Comparison of ENCODE assay signal across 27 mouse cellular contexts in genomic region chr6:115274705-115275104, GRCm38 (mm10). TPM values are rescaled to one million over a fixed set of nuclear protein-coding genes. Genes with fewer than 3 reads are reported as not detected.
"Had no signal": no experiment of that assay in that cellular context is flagged by ENCODE, and none has a peak within 500 bp of the region (broad histone marks: within the 10 kb centered on the region; RNA-seq: fewer than 3 reads in every experiment).

No protein-coding gene starts in this region.

- H3K9me3 ChIP-seq: liver, embryonic 13.5 days; megakaryocyte, embryonic 14.5 days; midbrain, embryonic 10.5 days; neural tube, embryonic 12.5 days; neural tube, embryonic 15.5 days; stomach, embryonic 15.5 days had no signal

- H3K27ac ChIP-seq: liver, embryonic 13.5 days; midbrain, embryonic 10.5 days; neural tube, embryonic 12.5 days; neural tube, embryonic 15.5 days; stomach, embryonic 15.5 days had no signal

- H3K4me2 ChIP-seq: liver, embryonic 13.5 days; neural tube, embryonic 12.5 days; neural tube, embryonic 15.5 days; stomach, embryonic 15.5 days had no signal

- H3K4me3 ChIP-seq: liver, embryonic 13.5 days; megakaryocyte, embryonic 14.5 days; midbrain, embryonic 10.5 days; neural tube, embryonic 12.5 days; neural tube, embryonic 15.5 days; stomach, embryonic 15.5 days had no signal

- H3K4me1 ChIP-seq: liver, embryonic 13.5 days had no signal

- H3K27me3 ChIP-seq: liver, embryonic 13.5 days; neural tube, embryonic 12.5 days; neural tube, embryonic 15.5 days; stomach, embryonic 15.5 days had no signal

- H3K36me3 ChIP-seq: liver, embryonic 13.5 days; midbrain, embryonic 10.5 days; neural tube, embryonic 12.5 days; stomach, embryonic 15.5 days had no signal

- ATAC-seq: inflammation-experienced regulatory T-cells, adult 6 months; intestine, embryonic 16.5 days had no signal

- DNase-seq: kidney, adult 18-20 months; kidney, adult 9 months; kidney, postnatal 25 days; liver, embryonic 13.5 days; lung, postnatal 36 days; midbrain, embryonic 14.5 days; retina, postnatal 1 day; right cerebral cortex, postnatal 25 days; spleen, adult 18-20 months; thymus, postnatal 25 days had no signal

- H3K9ac ChIP-seq: liver, embryonic 13.5 days; neural tube, embryonic 12.5 days; neural tube, embryonic 15.5 days; stomach, embryonic 15.5 days had no signal

RNA-seq across cellular contexts. Expression of gene Timp4, which starts 22.7 kb away (rescaled TPM):
- total RNA-seq: liver, adult 2 months had no signal
- polyA plus RNA-seq: liver, adult 2 months; liver, embryonic 16.5 days had no signal

RNA-seq across cellular contexts. Expression of gene Gm17482, which starts 47.6 kb away (rescaled TPM):
- total RNA-seq: layer of hippocampus, postnatal 25 days; left cerebral cortex, adult 18-20 months; left cerebral cortex, postnatal 10 days; left cerebral cortex, postnatal 36 days; liver, adult 2 months had no signal
- polyA plus RNA-seq: inflammation-experienced regulatory T-cells, adult 6 months; intestine, embryonic 16.5 days; kidney, embryonic 16.5 days; limb, embryonic 11.5 days; limb, embryonic 14.5 days; liver, adult 2 months; liver, embryonic 13.5 days; liver, embryonic 16.5 days; midbrain, embryonic 10.5 days; midbrain, embryonic 14.5 days; neural tube, embryonic 12.5 days; neural tube, embryonic 15.5 days; stomach, embryonic 15.5 days; thymus, postnatal 0 days had no signal
